Mouse (Mus musculus): ENCODE measurements around the gene Rpf1.
A peak's percentile ranks its signal among the peaks of the same experiment; 100 is the strongest.

GRCm38 (mm10) chr3:146482044-146482443, 39.2 kb downstream of the Rpf1 start:
- TF ChIP-seq ZC3H11A (IDR thresholded peaks at IDR 0.05; ENCODE audit: low read depth, low read length): peak; percentile 26; the same call in 1 of the 2 replicates
- no peak for TF ChIP-seq POLR2A (IDR thresholded peaks at IDR 0.05; ENCODE audit: control insufficient read depth in 1 of 2, insufficient read depth in 1 of 2, low read depth in 1 of 2, low read length in 2 of 2, poor library complexity in 1 of 2)
- TF ChIP-seq CTCF (IDR thresholded peaks at IDR 0.05 in 2 of 3, conservative IDR thresholded peaks at IDR 0.05 in 1 of 3; ENCODE audit: control insufficient read depth in 1 of 3, insufficient read depth in 1 of 3, low read depth in 2 of 3, low read length in 3 of 3, poor library complexity in 1 of 3, severe bottlenecking in 1 of 3): peak in 2 of 3 experiments; percentile 5 to 51; a peak in 2 of 6 replicates
- no peak for TF ChIP-seq EP300 (IDR thresholded peaks at IDR 0.05; ENCODE audit: low read depth in 1 of 2, low read length in 2 of 2)
- no peak for TF ChIP-seq TBP (IDR thresholded peaks at IDR 0.05; ENCODE audit: low read depth, low read length)

Data from MEL (cell line).